Mouse (Mus musculus): ENCODE measurements around the gene Mpped2.

Gene Mpped2

GRCm38 (mm10) chr2:106855184-106855583 is 162.1 kb downstream of the Mpped2 start:
- no peak for DNase-seq (ENCODE audit: low read depth, low spot score)

GRCm38 (mm10) chr2:106855623-106856350 is 162.7 kb downstream of the Mpped2 start:
- peak; percentile 3 for DNase-seq (ENCODE audit: low read depth, low spot score)

- no peak for DNase-seq (ENCODE audit: low read depth, low spot score)
Measured at GRCm38 (mm10) chr2:106856361-106856961, 163.4 kb downstream of the Mpped2 start.

GRCm38 (mm10) chr2:106857258-106857657 is 164.2 kb downstream of the Mpped2 start:
- DNase-seq (ENCODE audit: low read depth, low spot score) = no peak

GRCm38 (mm10) chr2:106857711-106858110 is 164.6 kb downstream of the Mpped2 start:
- no peak for DNase-seq (ENCODE audit: low read depth, low spot score)

GRCm38 (mm10) chr2:106860856-106861679 is 168.0 kb downstream of the Mpped2 start:
- no peak for DNase-seq (ENCODE audit: low read depth, low spot score)

GRCm38 (mm10) chr2:106863050-106863653 is 170.1 kb downstream of the Mpped2 start:
- no peak for DNase-seq (ENCODE audit: low read depth, low spot score)

- DNase-seq (ENCODE audit: low read depth, low spot score) = no peak
Measured at GRCm38 (mm10) chr2:106865148-106865786, 172.2 kb downstream of the Mpped2 start.

- DNase-seq (ENCODE audit: low read depth, low spot score) = no peak
Measured at GRCm38 (mm10) chr2:106866303-106866702, 173.2 kb downstream of the Mpped2 start.

GRCm38 (mm10) chr2:106870886-106871285 is 177.8 kb downstream of the Mpped2 start:
- DNase-seq (ENCODE audit: low read depth, low spot score) = no peak

GRCm38 (mm10) chr2:106873166-106873565 is 180.1 kb downstream of the Mpped2 start:
- no peak for DNase-seq (ENCODE audit: low read depth, low spot score)

GRCm38 (mm10) chr2:106883390-106883789 is 190.3 kb downstream of the Mpped2 start:
- DNase-seq (ENCODE audit: low read depth, low spot score) = no peak

GRCm38 (mm10) chr2:106888174-106888573 is 195.1 kb downstream of the Mpped2 start:
- no peak for DNase-seq (ENCODE audit: low read depth, low spot score)

- peak; percentile 30 for DNase-seq (ENCODE audit: low read depth, low spot score)
Measured at GRCm38 (mm10) chr2:106889297-106890000, 196.4 kb downstream of the Mpped2 start.

GRCm38 (mm10) chr2:106893376-106893775 is 200.3 kb downstream of the Mpped2 start:
- DNase-seq (ENCODE audit: low read depth, low spot score) = no peak

GRCm38 (mm10) chr2:106895326-106896023 is 202.4 kb downstream of the Mpped2 start:
- DNase-seq (ENCODE audit: low read depth, low spot score) = no peak

- no peak for DNase-seq (ENCODE audit: low read depth, low spot score)
Measured at GRCm38 (mm10) chr2:106896024-106896384, 202.9 kb downstream of the Mpped2 start.

- no peak for DNase-seq (ENCODE audit: low read depth, low spot score)
Measured at GRCm38 (mm10) chr2:106911951-106912480, 218.9 kb downstream of the Mpped2 start.

Data from skeletal muscle tissue, adult 2 months (tissue).